Mouse (Mus musculus): ENCODE data around the gene Mvd.

The Mvd gene

GRCm38 (mm10) chr8:122457171-122457570, 13.9 kb upstream of the Mvd start:
- no peak for DNase-seq (ENCODE audit: low read depth, low spot score)

GRCm38 (mm10) chr8:122454409-122454808, 11.2 kb upstream of the Mvd start:
- no peak for DNase-seq (ENCODE audit: low read depth, low spot score)

- DNase-seq (ENCODE audit: low read depth, low spot score): peak; percentile 72
Measured at GRCm38 (mm10) chr8:122452154-122452553, 8.9 kb upstream of the Mvd start.

- peak; percentile 86 for DNase-seq (ENCODE audit: low read depth, low spot score)
Measured at GRCm38 (mm10) chr8:122451161-122451703, 8.0 kb upstream of the Mvd start.

- DNase-seq (ENCODE audit: low read depth, low spot score): no peak
Measured at GRCm38 (mm10) chr8:122445203-122445602, 2.0 kb upstream of the Mvd start.

GRCm38 (mm10) chr8:122444058-122444748, 981 bp upstream of the Mvd start:
- DNase-seq (ENCODE audit: low read depth, low spot score): peak; percentile 93

GRCm38 (mm10) chr8:122442781-122443180, 441 bp downstream of the Mvd start:
- no peak for DNase-seq (ENCODE audit: low read depth, low spot score)

- no peak for DNase-seq (ENCODE audit: low read depth, low spot score)
Measured at GRCm38 (mm10) chr8:122442356-122442755, 866 bp downstream of the Mvd start.

GRCm38 (mm10) chr8:122441326-122441725, 1.9 kb downstream of the Mvd start:
- DNase-seq (ENCODE audit: low read depth, low spot score): no peak

GRCm38 (mm10) chr8:122439336-122439735, 3.9 kb downstream of the Mvd start:
- no peak for DNase-seq (ENCODE audit: low read depth, low spot score)

- DNase-seq (ENCODE audit: low read depth, low spot score): no peak
Measured at GRCm38 (mm10) chr8:122437708-122438331, 5.4 kb downstream of the Mvd start.

- no peak for DNase-seq (ENCODE audit: low read depth, low spot score)
Measured at GRCm38 (mm10) chr8:122436586-122437125, 6.6 kb downstream of the Mvd start.

GRCm38 (mm10) chr8:122436146-122436545, 7.1 kb downstream of the Mvd start:
- DNase-seq (ENCODE audit: low read depth, low spot score): no peak

GRCm38 (mm10) chr8:122435375-122435774, 7.8 kb downstream of the Mvd start:
- DNase-seq (ENCODE audit: low read depth, low spot score): no peak

- no peak for DNase-seq (ENCODE audit: low read depth, low spot score)
Measured at GRCm38 (mm10) chr8:122433269-122433905, 9.8 kb downstream of the Mvd start.

GRCm38 (mm10) chr8:122432443-122433268, 10.6 kb downstream of the Mvd start, which contains the start of gene Cyba:
TSS of gene Cyba (minus strand) at chr8:122432930.
- peak; percentile 57 for DNase-seq (ENCODE audit: low read depth, low spot score)

- no peak for DNase-seq (ENCODE audit: low read depth, low spot score)
Measured at GRCm38 (mm10) chr8:122431694-122432442, 11.4 kb downstream of the Mvd start.

GRCm38 (mm10) chr8:122430646-122431045, 12.6 kb downstream of the Mvd start:
- DNase-seq (ENCODE audit: low read depth, low spot score): no peak

- DNase-seq (ENCODE audit: low read depth, low spot score): no peak
Measured at GRCm38 (mm10) chr8:122430058-122430636, 13.1 kb downstream of the Mvd start.

- DNase-seq (ENCODE audit: low read depth, low spot score): no peak
Measured at GRCm38 (mm10) chr8:122428163-122428562, 15.1 kb downstream of the Mvd start.

All from skeletal muscle tissue, adult 2 months (tissue).